Mouse (Mus musculus): ENCODE data around the gene Sppl2a. TPM values are rescaled to one million over a fixed set of nuclear protein-coding genes. Genes with fewer than 3 reads are reported as not detected.
"Not testable (repeated sequence)": the region's sequence is repeated elsewhere in the genome, so short reads cannot be mapped to it uniquely, and the experiment has no call there.

The Sppl2a gene
- total RNA-seq (2015) (90.1 and 111 TPM in 2 replicates), total RNA-seq (2017) (79.9 and 82.9 TPM in 2 replicates)

- peak; percentile 98 for ATAC-seq (ENCODE audit: poor library complexity, severe bottlenecking)
Observed at GRCm38 (mm10) chr2:126932897-126933641, at the start of gene Sppl2a. Sppl2a (minus strand) TSS chr2:126933235.

- no peak for ATAC-seq (ENCODE audit: poor library complexity, severe bottlenecking)
Observed at GRCm38 (mm10) chr2:126977428-126977827, 44.4 kb upstream of the Sppl2a start.

- ATAC-seq (ENCODE audit: poor library complexity, severe bottlenecking): no peak
Observed at GRCm38 (mm10) chr2:126961696-126962095, 28.7 kb upstream of the Sppl2a start.

- no peak for ATAC-seq (ENCODE audit: poor library complexity, severe bottlenecking)
Observed at GRCm38 (mm10) chr2:126955671-126956070, 22.6 kb upstream of the Sppl2a start.

- ATAC-seq (ENCODE audit: poor library complexity, severe bottlenecking): no peak
Observed at GRCm38 (mm10) chr2:126951085-126951484, 18.1 kb upstream of the Sppl2a start.

- ATAC-seq (ENCODE audit: poor library complexity, severe bottlenecking): no peak
Observed at GRCm38 (mm10) chr2:126950453-126950852, 17.4 kb upstream of the Sppl2a start.

GRCm38 (mm10) chr2:126949856-126950255 is 16.8 kb upstream of the Sppl2a start:
- no peak for ATAC-seq (ENCODE audit: poor library complexity, severe bottlenecking)

GRCm38 (mm10) chr2:126949297-126949696 is 16.3 kb upstream of the Sppl2a start:
- not testable (repeated sequence) for ATAC-seq (ENCODE audit: poor library complexity, severe bottlenecking)

GRCm38 (mm10) chr2:126948231-126948630 is 15.2 kb upstream of the Sppl2a start:
- no peak for ATAC-seq (ENCODE audit: poor library complexity, severe bottlenecking)

- no peak for ATAC-seq (ENCODE audit: poor library complexity, severe bottlenecking)
Observed at GRCm38 (mm10) chr2:126947646-126948045, 14.6 kb upstream of the Sppl2a start.

GRCm38 (mm10) chr2:126943211-126943610 is 10.2 kb upstream of the Sppl2a start:
- ATAC-seq (ENCODE audit: poor library complexity, severe bottlenecking): no peak

GRCm38 (mm10) chr2:126940314-126940866 is 7.4 kb upstream of the Sppl2a start:
- ATAC-seq (ENCODE audit: poor library complexity, severe bottlenecking): no peak

- ATAC-seq (ENCODE audit: poor library complexity, severe bottlenecking): no peak
Observed at GRCm38 (mm10) chr2:126938069-126938468, 5.0 kb upstream of the Sppl2a start.

GRCm38 (mm10) chr2:126933921-126934320 is 886 bp upstream of the Sppl2a start:
- ATAC-seq (ENCODE audit: poor library complexity, severe bottlenecking): no peak

- 0 out of 2 replicates have a peak, but pooled peaks have one; percentile 7 for ATAC-seq (ENCODE audit: poor library complexity, severe bottlenecking)
Observed at GRCm38 (mm10) chr2:126932261-126932896, 656 bp downstream of the Sppl2a start.

- ATAC-seq (ENCODE audit: poor library complexity, severe bottlenecking): no peak
Observed at GRCm38 (mm10) chr2:126931784-126932183, 1.3 kb downstream of the Sppl2a start.

- no peak for ATAC-seq (ENCODE audit: poor library complexity, severe bottlenecking)
Observed at GRCm38 (mm10) chr2:126928681-126929080, 4.4 kb downstream of the Sppl2a start.

- peak; percentile 12; the same call in 1 of the 2 replicates for ATAC-seq (ENCODE audit: poor library complexity, severe bottlenecking)
Observed at GRCm38 (mm10) chr2:126920358-126921060, 12.5 kb downstream of the Sppl2a start.

GRCm38 (mm10) chr2:126916236-126916635 is 16.8 kb downstream of the Sppl2a start:
- ATAC-seq (ENCODE audit: poor library complexity, severe bottlenecking): no peak

- no peak for ATAC-seq (ENCODE audit: poor library complexity, severe bottlenecking)
Observed at GRCm38 (mm10) chr2:126914096-126914495, 18.9 kb downstream of the Sppl2a start.

- ATAC-seq (ENCODE audit: poor library complexity, severe bottlenecking): no peak
Observed at GRCm38 (mm10) chr2:126904162-126904561, 28.9 kb downstream of the Sppl2a start.

Data from megakaryocyte, adult 5-6 weeks (primary cell).